Mouse (Mus musculus): ENCODE measurements around the gene Kndc1. TPM values are rescaled to one million over a fixed set of nuclear protein-coding genes. Genes with fewer than 3 reads are reported as not detected.

Gene Kndc1
- total RNA-seq, 2 experiments from 2014 or later, result 80.3 to 87.0 TPM

DNA sequence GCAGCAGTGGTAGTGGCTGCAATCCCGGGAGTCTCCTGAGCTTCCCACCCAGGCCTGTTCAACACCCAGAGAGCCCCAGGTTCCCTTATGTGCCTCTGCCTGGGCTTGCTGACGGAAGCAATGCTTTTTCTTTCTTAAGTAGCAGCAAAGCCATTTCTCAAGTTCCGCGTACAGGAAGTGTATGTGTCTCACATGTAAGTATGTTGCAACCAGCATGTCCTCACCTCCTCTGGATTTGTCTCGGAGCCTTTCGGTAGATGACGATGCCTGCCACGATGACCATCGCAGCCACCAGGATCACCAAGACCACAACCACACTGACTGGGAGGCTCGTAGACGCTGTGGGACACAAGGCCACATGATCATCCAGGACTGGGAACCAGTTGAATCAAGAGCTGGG lies 90.0 kb downstream of the Kndc1 start:
- Histone ChIP-seq H3K27ac (no peak overlapping the region), H3K4me3 (no peak overlapping the region)
- no peak for TF ChIP-seq CTCF (conservative IDR thresholded peaks at IDR 0.05)
- no peak for DNase-seq (ENCODE audit: low spot score in 2 of 2)

DNA sequence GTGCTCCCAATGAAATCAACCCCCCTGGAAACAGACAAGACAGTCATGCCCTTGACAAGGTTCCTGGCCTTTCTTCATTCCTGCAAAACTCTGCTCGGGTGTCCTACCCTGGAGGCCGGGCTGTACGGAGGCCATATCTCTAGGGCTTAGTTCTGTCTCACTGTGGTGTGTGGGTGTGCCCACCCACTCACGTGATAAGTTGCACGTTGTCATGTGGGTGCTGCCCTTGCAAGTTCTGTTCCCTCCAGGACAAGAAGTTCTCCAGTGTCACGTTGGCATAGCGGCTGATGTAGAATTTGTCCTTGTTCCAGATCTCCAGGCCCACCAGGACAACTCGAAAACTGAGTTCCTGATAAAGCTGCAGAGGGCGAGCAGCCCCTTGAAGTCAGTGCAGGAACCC lies 93.8 kb downstream of the Kndc1 start:
- no peak overlapping the region for H3K4me3 ChIP-seq
- no peak for DNase-seq (ENCODE audit: low spot score in 2 of 2)
- TF ChIP-seq CTCF (conservative IDR thresholded peaks at IDR 0.05), result no peak
- no peak overlapping the region for H3K27ac ChIP-seq

DNA sequence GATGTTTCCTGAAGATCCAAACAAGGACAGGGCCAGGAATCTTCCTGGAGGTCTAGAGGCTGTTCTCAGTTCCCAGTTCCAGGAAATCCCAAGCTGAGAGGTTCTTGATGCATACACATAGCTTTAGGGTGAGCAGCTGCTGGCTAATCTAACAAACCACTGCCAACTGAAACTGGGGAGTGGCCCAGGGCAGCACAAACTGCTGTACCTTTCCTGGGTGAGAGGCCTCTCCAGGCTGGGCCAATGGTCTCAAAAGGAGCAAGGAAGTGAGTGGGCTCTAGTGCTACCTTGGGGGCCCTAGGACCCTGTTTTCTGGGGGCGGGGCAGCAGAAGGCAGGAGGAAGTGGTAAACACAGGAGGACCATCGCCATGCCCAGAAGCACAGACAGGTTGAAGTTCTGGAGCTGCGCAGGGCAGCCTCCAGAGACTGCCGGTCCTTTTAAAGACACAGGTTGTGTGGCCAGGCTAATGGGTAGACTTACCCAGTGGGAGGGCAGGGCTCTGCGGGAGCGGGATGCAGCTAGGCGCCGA lies 96.4 kb downstream of the Kndc1 start:
- no peak overlapping the region for H3K27ac ChIP-seq
- H3K4me3 ChIP-seq, result no peak overlapping the region
- TF ChIP-seq CTCF (conservative IDR thresholded peaks at IDR 0.05), result no peak
- no peak for DNase-seq (ENCODE audit: low spot score in 2 of 2)

Small RNA genes within 50 kb of the gene (microRNA-seq; reads per million reads assigned to microRNA genes)
- gene Mir202 (0.96 to 1.3 reads per million in 2 experiments), gene Mir7062 (0.64 to 1.1 reads per million in 2 experiments), gene mmu-mir-7686 (0 reads per million in 2 experiments)

Other genes starting within 250 kb of the Kndc1 start
- gene Cfap46, start 210.9 kb upstream of the Kndc1 start, total RNA-seq (2021), result 1 to 10 TPM; 2.2 to 2.5 TPM
- 10 to 100 TPM; 45.8 to 48.8 TPM for gene Adgra1, start 60.5 kb upstream of the Kndc1 start, total RNA-seq (2021)
- not detected for gene Utf1, start 49.1 kb downstream of the Kndc1 start, total RNA-seq (2021)
- 1 to 10 TPM; 1.3 to 1.5 TPM for gene 6430531B16Rik, start 84.1 kb downstream of the Kndc1 start, total RNA-seq (2021)
- gene Adam8, start 97.9 kb downstream of the Kndc1 start, total RNA-seq (2021), result 1 to 10 TPM; 3.4 to 6.0 TPM
- 10 to 100 TPM; 24.8 to 28.7 TPM for gene Zfp511, start 141.7 kb downstream of the Kndc1 start, total RNA-seq (2021)
- gene Tubgcp2, start 142.0 kb downstream of the Kndc1 start, total RNA-seq (2021), result 10 to 100 TPM; 39.9 to 40.6 TPM
- gene Msx3, start 154.4 kb downstream of the Kndc1 start, total RNA-seq (2021), result under 1 TPM in 1 of 2 experiments, not detected in 1; 0.15 TPM
- gene Caly, start 187.9 kb downstream of the Kndc1 start, total RNA-seq (2021), result 100 to 1,000 TPM; 255 to 267 TPM
- not detected for gene Prap1, start 198.7 kb downstream of the Kndc1 start, total RNA-seq (2021)
- 10 to 100 TPM; 46.6 to 48.5 TPM for gene Fuom, start 207.7 kb downstream of the Kndc1 start, total RNA-seq (2021)
- 1 to 10 TPM; 4.6 to 6.5 TPM for gene Paox, start 221.1 kb downstream of the Kndc1 start, total RNA-seq (2021)
- gene Echs1, start 221.8 kb downstream of the Kndc1 start, total RNA-seq (2021), result 10 to 100 TPM; 60.0 to 63.2 TPM
- 10 to 100 TPM; 27.8 to 27.9 TPM for gene Mtg1, start 242.9 kb downstream of the Kndc1 start, total RNA-seq (2021)